Mouse (Mus musculus): ENCODE data around the gene Gm867.

Gene Gm867

DNA sequence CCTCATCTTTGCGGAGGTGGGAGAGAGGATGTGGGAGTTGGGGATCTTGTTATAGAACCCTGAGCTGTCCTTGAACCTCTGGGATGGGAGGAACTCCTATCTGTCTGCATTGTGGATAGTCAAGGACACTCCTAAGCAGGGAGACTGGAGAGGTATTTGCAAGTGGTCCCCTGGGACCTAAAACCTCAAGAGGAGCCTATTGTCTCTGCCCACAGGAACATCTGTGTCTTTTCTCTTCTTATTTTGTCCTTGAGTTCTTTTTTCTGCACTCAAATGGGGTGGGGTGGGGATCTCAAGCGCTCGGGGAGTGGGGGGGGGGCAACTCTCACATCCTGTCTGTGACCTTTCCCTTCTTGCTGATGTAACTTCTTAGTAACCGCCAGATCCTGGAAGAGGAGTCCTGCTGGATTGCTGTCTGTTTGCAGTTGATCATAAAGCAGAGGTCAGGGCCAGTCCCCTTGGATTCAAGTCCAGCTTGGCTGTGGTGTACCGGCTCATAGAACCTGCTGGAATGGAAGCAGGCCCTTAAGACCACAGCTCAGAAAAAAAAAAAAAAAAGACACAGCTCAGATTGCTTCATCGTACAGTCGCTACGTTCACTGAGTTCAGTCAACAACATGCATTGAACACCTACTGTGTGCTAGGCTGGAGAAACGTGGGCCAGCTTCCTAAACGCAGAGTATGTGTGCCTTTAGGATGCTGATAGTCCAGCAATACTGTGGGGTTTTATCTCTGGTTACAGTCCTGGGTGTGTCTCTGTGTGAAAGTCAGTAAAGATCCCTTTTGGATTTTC lies 2.4 kb downstream of the Gm867 start:
- intact Hi-C loops (cut with DNase I) = no loop called here

DNA sequence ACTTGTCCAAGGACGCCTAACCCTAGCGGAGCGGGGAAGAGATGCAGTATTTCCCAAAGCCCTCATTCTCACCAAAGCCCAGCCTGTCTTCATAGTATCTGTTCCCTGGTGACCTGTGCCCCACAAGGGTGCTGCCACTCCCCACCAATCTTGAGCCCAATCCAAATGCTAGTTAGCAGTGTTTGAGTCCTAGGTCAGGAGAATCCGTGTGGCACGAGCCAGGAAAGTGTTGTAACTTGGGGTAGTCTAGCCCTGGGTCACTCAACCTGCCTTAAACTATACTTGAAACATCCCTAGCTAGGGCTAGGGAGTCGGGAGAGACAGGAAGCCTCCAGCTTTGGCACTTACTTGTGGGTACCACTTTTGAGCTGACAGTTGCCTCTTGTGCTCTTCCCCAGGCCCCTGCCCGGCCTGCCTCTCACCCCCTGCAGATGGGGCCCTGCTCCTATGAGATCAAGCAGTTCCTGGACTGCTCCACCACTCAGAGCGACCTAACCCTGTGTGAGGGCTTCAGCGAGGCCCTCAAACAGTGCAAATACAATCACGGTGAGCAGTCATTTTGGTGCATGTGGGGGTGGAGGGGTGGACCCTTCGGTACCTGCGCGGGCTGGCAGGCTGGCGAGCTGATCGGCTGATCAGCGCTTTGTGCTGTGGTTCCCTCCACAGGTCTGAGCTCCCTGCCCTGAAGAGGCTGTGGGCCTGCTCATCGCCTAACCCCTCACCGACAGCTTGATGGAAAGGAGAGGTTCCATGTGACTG lies 3.4 kb downstream of the Gm867 start:
- intact Hi-C loops (cut with DNase I) = no loop called here

DNA sequence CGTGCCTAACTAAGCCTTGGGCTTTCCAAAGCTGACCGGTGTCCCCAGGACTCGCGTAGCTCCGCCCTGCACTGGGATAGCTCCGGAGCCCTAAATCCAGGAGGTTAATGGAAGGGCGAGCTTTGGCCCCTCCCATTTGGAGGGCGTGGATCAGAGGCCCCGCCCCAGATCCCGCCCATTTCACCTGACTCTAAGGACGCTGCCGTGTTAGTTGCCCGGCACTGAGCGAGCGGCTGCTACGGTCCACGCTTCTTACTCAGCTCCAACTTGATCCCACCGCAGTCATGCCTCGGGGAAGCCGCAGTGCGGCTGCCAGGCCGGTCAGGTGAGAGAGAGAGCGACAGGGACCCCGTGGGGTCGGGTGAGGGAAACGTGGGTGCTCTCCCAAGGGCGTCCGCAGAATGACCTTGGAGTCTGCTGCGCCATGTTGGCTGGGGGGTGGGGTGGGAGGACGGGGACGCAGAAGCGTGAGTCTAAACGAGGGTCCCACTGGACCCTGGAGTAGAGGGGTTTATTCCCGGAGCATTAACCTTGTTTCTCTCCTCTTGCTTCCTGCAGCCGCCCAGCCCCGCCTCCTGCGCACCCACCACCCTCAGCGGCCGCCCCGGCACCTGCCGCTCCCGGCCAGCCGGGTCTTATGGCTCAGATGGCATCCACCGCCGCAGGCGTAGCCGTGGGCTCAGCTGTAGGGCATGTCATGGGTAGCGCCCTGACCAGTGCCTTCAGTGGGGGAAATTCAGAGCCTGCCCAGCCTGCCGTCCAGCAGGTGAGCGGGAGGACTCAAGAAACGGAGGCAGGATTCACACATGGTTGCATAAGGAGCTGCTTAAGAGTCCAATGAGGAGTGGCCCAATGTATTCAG lies 4.6 kb downstream of the Gm867 start, which contains the start of gene Mmp11:
Gene Mmp11, minus strand, starts transcription at position 817 of the 862 bp plus-strand sequence.
- intact Hi-C loops (cut with DNase I) = no loop called here

DNA sequence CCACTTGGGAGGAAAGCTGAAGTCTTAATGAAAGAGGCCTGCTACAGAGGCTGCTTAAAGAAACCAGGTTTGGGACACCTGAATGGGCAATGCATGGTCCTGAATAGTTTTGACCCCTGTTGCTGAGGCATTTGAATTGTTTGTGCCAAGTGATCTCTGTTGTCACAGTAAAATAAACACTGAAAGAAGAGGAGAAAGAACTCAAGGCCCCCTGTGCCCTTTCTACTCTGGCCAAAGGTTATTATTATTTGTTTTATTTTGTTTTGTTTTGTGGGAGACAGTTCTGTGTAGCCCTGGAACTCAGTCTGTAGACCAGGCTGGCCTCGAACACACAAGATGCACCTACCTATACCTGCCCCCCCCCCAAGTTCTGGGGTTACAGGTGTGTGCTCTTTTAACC lies 5.5 kb downstream of the Gm867 start:
- intact Hi-C loops (cut with DNase I) = no loop called here

DNA sequence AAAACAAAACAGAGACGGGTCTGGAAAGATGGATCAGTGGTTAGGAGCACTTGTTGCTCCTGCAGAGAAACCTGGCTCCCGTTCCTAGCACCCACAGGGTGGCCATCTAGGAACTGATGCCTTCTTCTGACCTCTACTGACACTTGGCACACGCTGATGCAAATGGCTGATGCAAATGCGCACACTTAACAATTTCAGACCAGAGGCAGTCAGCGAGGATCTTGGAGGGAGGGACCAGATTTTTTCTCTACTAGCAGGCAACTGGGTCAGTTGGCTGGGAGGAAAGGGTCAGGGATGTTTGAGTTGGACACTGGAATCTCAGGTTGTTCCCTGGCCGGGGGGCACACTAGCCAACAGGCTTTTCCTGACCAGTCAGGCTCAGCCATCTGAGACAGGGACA lies 7.6 kb downstream of the Gm867 start, which contains the start of gene Chchd10:
Gene Chchd10, plus strand, starts transcription at position 240 of the 400 bp plus-strand sequence.
- intact Hi-C loops (cut with DNase I) = no loop called here

DNA sequence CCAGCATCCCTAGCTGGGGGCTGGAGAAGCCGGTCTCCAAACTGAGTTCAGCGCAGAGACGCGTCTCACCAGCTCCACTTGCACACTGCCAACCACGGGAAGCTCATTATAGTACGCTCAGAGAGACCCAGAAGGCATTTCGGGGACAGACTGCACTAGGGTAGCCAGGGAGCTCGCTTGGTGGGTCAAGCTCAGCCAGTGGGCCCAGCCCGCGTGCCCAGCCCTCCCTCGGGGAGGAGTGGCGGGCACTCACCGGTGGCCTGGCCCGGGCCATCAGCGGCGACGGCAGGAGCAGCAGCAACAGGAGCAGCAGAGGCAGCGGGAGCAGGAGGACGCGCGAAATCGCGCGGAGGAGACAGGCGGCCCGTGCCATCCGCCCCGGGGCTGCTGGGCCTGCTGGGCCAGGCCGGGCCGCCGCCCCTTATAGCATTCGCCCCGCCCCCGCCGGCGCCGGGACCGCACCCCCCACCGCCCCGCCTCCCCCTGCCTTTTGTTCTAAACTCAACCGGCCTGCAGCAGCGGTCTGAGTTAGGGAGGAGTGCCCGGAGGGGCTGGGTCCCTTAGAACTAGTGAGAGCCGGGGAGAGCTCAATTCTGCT lies 8.3 kb downstream of the Gm867 start:
- intact Hi-C loops (cut with DNase I) = no loop called here

DNA sequence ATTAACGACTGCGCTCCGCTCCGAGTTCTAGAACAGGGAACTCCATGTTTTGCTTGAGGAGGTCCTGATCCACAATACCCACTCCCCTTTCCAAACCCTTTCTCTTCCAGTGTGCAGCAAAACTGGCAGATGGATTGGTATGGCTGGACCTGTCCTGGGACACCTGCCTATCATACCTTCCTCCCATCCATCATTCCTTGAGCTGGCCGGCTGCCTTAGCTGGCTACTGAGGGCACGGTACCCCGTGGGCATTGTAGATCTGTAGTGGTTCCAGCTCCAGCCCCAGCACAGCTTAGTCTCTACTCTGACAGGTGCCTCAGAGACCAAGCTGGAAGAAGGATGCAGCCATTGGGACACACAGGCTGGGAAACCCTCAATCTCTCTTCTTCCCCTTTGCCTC lies 9.2 kb downstream of the Gm867 start:
- intact Hi-C loops (cut with DNase I) = no loop called here

DNA sequence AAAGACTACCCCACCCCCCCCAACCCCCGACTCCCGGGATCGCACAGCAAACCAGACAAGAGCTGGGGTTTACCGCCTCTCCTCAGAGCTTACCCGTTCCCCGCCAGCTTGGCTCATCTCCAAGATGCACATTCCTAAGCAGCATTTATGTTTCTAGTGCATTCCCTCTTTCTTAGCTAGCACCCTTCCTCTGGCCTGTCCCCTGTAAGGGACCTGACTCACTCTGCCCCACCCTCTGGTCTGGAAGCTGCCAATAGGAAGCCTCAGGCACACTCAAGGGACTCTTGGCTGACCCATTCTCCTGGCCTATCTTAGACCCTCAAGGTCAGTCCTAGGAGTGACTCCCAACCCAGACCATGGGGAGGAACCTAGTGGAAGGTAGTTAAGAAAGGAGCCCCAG lies 10.2 kb downstream of the Gm867 start:
- intact Hi-C loops (cut with DNase I) = no loop called here

DNA sequence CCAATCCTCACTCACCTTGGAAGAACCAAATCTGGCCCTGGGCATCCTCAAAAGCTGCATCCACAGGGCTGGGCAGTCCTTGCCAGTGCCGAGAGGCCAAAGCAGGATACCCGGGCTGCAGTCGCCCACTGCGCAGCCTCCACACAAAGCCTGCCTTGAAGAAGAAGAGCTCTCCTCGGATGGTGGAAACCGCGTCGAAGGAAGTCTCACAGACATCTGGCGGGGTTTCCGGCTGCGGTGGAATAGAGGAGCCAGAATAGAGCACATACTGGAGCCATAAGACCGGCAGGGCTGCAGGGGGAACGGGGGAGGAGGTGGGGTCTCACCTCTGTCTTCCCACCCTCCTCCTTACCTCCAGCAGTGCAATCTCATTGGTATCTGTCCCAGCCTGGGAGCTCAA lies 14.1 kb downstream of the Gm867 start:
- intact Hi-C loops (cut with DNase I) = no loop called here

DNA sequence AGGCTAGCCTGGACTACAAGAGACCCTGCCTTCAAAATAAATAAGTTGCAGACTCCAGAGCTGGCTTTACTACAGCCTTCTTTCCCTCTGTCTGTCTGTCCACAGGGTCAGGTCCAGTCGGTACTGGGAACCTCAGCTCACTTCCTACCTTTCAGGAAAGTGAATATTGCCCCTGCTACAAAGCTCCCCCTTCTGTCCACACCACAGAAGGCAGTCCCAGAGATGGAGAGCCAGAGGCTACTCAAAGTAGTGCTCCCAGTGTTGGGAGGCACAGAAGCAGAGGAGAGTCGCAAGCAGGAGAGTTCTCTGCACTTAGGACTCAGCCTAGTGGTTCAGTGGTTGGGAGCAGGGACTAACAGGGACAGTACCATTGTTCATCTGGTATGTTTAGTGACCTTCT lies 16.1 kb downstream of the Gm867 start:
- intact Hi-C loops (cut with DNase I) = no loop called here

DNA sequence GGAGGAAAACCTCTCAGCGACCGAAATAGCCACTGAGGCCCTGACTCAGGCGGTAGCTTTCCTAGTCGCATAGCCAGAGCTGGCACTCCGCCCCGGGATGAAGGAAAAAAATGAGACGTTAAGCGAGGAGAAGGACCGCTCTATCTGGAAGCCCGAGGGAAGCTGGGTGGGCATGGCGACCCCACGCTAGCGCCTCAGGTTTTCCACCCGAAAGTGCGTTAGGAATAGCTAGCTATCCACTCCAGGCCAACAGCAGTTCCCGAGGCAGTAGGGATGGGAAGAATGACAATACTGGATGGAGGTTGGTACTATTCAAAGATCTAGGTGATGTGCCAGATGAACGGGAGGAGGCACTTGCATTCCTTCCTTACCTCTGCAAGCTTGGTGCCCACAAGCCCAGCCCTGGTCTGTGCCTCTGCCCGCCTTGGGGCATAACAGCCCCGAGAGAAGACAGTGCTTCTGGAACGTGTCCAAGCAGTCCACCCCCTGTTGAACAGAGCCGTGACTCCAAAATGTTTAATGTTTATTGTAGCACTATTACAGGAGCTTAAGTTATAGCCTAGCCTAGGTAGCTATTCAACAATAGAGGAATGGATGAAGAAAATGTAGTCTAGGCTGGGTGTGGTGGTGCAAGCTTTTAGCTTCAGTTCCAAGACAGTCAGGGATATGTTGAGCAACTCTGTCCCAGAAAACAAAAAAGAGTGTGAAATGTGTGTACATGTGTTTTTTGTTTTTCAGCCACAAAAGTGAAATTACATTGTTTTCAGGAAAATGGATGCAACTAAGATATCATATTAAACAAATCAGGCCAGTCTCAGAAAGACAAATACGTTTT lies 18.5 kb downstream of the Gm867 start:
- intact Hi-C loops (cut with DNase I) = no loop called here

DNA sequence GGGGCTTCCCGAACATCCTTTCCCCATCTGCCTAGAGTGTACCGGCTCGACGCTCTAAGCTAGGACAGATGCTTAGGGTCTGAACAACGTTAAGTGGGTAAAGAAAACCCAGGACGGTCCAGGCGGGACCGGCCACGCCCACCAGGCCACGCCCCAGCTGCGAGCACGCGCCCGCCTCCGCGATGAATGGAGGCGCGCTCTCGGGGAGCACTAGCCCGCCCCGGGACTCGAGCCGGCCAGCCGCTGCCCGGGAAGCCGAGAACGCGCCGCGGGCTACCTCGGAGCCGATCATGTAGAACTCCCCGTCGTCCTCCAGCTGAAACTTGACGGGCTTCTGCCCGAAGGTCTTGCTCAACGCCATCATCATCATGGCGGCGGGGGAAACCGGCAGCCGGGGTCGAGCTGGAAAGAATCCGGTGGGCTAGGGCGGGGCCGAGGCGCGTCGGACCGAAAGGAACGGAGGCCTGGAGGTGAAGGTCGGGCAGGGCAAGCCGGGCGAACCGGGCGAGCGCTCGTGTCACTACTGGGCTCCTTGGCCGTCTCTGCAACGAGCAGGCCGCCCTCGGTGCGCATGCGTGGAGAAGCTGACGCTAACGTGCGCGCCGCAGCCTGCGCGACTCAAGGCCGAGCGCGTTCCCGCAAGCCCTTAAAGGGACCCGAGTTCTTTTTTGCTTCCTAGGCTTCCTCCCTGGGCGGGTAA lies 19.3 kb downstream of the Gm867 start, which contains the start of gene Smarcb1:
Gene Smarcb1, minus strand, starts transcription at position 592 of the 700 bp plus-strand sequence.
- intact Hi-C loops (cut with DNase I) = no loop called here

DNA sequence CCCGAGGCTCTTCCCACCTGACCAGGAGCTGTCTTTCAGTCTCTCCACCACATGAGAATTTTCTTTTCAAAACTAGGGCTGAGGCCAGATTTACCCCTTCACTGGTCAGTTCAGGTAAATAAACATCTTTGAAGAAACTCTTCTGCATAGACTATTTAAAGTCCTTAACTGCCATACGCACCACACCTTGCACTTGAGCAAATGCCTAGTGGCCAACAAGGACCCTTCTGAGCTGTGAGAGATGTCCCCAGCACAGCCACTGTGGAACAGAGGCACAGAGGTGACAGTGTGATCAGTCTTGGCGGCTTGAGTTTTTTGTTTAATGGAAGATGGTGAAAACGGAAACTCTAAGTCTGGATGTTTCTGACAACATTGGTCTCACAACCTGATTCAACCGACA lies 21.4 kb downstream of the Gm867 start:
- intact Hi-C loops (cut with DNase I) = no loop called here

DNA sequence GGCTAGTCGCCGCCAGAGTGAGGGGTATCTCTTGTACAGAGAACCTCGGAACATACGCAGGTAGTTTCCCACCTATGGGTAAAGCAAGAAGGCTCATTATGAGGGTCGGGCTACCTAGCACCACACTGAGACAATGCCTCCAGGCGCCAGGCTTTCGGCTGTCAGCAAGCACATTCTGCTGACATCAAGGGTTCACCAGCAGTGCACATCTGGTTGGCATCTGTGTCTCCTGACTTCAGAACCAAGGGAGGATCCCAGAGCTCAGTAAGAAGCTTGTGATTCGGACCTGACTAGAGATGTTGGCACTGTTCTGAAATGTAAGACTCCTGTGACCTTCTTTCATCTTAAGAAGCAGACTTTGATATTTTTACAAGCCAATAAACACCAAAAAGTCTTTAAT lies 23.6 kb downstream of the Gm867 start:
- intact Hi-C loops (cut with DNase I) = no loop called here

DNA sequence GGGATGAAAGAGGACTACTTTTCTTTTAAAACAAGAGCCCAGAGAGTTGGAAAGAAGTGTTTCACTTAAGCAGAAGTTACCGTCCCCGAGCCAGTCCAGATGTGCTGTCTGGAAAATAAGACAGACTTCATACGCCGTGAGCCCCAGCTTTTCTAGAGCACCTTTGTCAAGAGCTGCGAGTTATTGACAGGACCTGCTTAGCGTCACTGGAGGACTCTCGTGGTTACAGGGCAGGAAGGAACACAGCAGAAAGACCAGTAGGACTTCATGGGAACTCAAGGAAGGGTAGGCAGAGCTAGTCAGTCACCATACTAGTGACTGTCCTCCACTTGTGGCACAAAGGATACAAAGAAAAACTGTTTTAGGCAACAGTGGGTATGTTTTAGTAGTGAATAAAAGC lies 24.9 kb downstream of the Gm867 start:
- intact Hi-C loops (cut with DNase I) = no loop called here

DNA sequence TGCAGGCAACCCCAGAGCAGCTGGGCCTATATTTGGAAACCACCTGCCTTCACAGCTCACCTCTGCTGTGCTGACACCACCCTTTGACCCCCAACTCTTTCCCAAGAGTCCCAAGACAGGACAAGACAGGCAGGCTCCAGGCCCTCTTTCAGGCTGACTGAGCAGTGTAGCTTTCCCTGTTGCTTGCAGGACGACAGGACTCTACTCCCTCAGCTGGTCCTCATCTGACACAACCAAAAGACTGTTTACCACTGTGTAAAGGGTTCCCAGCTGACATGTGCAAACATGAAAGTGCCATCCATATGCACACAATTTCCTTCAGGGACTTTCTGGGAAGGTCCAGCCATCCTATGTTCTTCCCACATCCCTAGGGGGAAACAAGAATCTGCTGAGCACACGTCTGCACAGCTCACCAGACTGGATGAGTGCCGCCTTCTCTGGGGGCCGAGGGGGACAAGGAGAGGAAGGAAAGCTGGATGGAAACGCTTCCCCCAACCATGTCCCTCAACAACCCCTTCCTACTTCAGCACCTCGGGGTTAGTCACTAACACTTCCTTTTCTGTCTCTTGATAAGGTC lies 27.4 kb downstream of the Gm867 start:
- intact Hi-C loops (cut with DNase I) = no loop called here

DNA sequence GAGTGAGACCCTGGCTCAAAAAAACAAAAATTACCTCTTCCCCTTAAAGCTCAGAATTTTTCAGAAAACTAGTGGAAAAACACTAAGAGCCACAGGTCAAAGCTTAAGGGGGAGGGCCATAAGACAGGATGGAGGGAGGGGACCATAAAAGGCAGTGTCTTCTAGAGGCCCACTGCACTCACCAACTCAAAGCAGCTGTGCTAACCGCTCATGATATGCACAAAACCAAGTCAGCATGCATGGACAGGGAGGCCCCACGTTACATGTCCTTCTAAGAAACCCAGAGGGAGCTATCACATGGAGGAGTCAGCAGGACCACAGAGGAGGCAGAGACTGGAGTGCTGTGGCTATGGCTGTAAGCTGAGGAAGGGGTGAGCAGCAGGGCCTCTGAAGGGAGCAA lies 29.8 kb downstream of the Gm867 start:
- intact Hi-C loops (cut with DNase I) = no loop called here

DNA sequence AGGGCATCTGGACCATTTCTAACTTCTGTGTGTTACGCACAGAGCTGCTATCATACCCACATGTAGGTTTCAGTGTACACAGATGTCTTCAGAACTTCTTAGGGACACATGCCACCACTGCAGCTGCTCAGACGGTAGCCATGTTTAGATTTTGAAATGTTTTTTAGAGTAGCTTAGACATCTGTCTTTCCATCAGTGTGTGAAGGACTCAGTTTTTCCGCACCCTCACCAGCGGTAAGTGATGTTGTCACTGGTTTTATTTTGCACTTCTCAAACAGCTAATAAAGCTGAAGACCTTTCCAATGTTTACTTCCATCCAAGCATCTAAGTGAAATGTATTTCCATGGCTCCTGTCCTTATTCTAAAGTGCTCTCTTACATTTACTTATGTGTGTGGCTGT lies 33.6 kb downstream of the Gm867 start:
- intact Hi-C loops (cut with DNase I) = no loop called here

DNA sequence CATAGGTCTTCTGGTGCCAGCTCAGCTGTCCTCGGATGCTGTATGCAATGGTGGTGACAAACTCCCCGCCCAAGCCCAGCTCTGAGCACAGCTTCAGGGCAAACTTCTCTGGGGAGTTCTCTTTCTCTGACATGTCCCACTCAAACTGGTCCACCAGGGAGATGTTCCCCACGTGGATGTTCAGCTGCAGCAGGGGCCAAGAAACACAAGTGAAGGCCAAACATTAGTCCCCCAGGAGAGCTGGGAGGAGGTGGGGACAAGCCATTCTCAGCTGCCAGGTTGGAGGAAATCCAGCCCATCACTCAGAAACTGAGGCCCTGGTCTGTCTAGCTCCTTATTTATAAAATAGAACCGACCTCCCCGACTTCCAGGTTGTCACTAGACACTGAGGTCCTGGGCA lies 36.1 kb downstream of the Gm867 start:
- intact Hi-C loops (cut with DNase I) = no loop called here
